Mouse (Mus musculus) heart, embryonic 11.5 days (tissue): ENCODE data around the gene Psmg1. TPM values are rescaled to one million over a fixed set of nuclear protein-coding genes. Genes with fewer than 3 reads are reported as not detected.
A peak's percentile ranks its signal among the peaks of the same experiment; 100 is the strongest.

Experiments used
- ATAC-seq: fragments of 200-750 bp; cut with Nextera tagmentation; replicated peaks from 2 replicates; pipeline ENCODE4 v1.8.0; 2017; ENCODE audit warnings: moderate library complexity; ENCODE audit not compliant: insufficient number of reproducible peaks, low FRiP score, low TSS enrichment
- H3K27ac ChIP-seq: fragments of 300-500 bp; sonication (generic); 2 replicates; pipeline ENCODE4 v1.5.1; 2014; ENCODE audit warnings: mild to moderate bottlenecking, low read depth, low read length
- H3K27me3 ChIP-seq: fragments of 300-500 bp; sonication (generic); 2 replicates; pipeline ENCODE4 v1.6.1; 2014; ENCODE audit warnings: mild to moderate bottlenecking, low read length, mixed read lengths; ENCODE audit not compliant: control insufficient read depth, insufficient read depth
- H3K36me3 ChIP-seq: fragments of 300-500 bp; sonication (generic); 2 replicates; pipeline ENCODE4 v1.6.1; 2014; ENCODE audit warnings: mild to moderate bottlenecking, low read length, moderate library complexity, mixed read lengths; ENCODE audit not compliant: control insufficient read depth, insufficient read depth
- H3K4me1 ChIP-seq: fragments of 300-500 bp; sonication (generic); 2 replicates; pipeline ENCODE4 v1.6.1; 2014; ENCODE audit warnings: low read length; ENCODE audit not compliant: control insufficient read depth, insufficient read depth
- H3K4me2 ChIP-seq: fragments of 300-500 bp; sonication (generic); 2 replicates; pipeline ENCODE4 v1.6.1; 2014; ENCODE audit warnings: mild to moderate bottlenecking, moderate library complexity
- H3K4me3 ChIP-seq: fragments of 300-500 bp; sonication (generic); 2 replicates; pipeline ENCODE4 v1.5.1; 2014; ENCODE audit warnings: low read depth, low read length
- H3K9ac ChIP-seq: fragments of 300-500 bp; sonication (generic); 2 replicates; pipeline ENCODE4 v1.6.1; 2014; ENCODE audit warnings: mild to moderate bottlenecking, low read depth, low read length, moderate library complexity
- H3K9me3 ChIP-seq: fragments of 300-500 bp; sonication (generic); replicated peaks from 2 replicates; pipeline ENCODE4 v1.6.1; 2016; ENCODE audit warnings: low read length; ENCODE audit not compliant: control insufficient read depth
- WGBS: fragments of 180-500 bp; shearing (Covaris S2); extraction: QIAGEN DNeasy Blood & Tissue Kit; methylation state at CpG from one replicate; pipeline ENCODE4 v1.1.7; 2014; ENCODE audit not compliant: insufficient replicate concordance; 5-methylcytosine and 5-hydroxymethylcytosine counted together
- polyA plus RNA-seq: library from polyadenylated mRNA; unstranded; fragments of >200 nt; fragmentation: Nextera tagmentation; extraction: Ambion mirVana; gene quantifications from 2 replicates; pipeline ENCODE4 v1.2.1, GENCODE M21; 2014

Gene Psmg1
- 76.5 and 83.1 TPM in 2 replicates for polyA plus RNA-seq

GRCm38 (mm10) chr16:95990462-95991121 lies at the start of gene Psmg1:
Psmg1 (minus strand) TSS chr16:95990960.
- peak within 1 kb of the TSS; percentile 81 for H3K9ac ChIP-seq
- peaks cover 8% of the 10 kb centered on the region for H3K4me1 ChIP-seq
- peak within 1 kb of the TSS; percentile 75 for H3K27ac ChIP-seq
- peaks cover 10% of the 10 kb centered on the region; the same call in 1 of the 2 replicates for H3K36me3 ChIP-seq
- H3K4me3 ChIP-seq, result peak within 1 kb of the TSS; percentile 77
- H3K9me3 ChIP-seq, result no peaks in the 10 kb centered on the region
- no peaks in the 10 kb centered on the region for H3K27me3 ChIP-seq
- under 1% methylated on average over 62 of the region's 62 CpGs for WGBS
- peak within 1 kb of the TSS; percentile 77 for H3K4me2 ChIP-seq
- ATAC-seq, result peak; percentile 91

- no peak for ATAC-seq
Measured at GRCm38 (mm10) chr16:96039538-96039937, 48.8 kb upstream of the Psmg1 start.

DNA sequence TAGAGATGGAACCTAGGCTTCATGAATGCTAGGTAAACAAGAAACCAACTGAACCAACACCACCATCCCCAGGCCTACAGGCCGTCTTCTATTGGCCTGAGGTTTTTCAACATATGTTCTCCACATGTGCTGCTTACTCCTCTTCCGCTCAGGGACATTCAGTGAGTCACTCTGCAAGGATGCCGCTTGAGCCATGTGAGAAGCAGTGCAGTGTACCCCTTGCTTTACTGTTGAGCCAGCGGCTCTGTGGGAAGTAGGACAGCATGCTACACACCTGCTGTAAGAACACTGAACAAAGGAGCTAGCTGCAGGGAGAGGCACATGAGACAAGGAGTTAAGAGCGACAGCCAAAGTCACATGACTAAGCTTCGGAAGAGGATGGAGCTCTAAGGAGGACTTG lies 43.7 kb upstream of the Psmg1 start:
- H3K36me3 ChIP-seq, result peaks cover 56% of the 10 kb centered on the region
- H3K27me3 ChIP-seq, result no peaks in the 10 kb centered on the region
- no peak overlapping the region for H3K4me2 ChIP-seq
- H3K9ac ChIP-seq, result no peak overlapping the region
- WGBS, result 88% methylated on average over 6 of the region's 6 CpGs
- ATAC-seq, result no peak
- no peaks in the 10 kb centered on the region for H3K9me3 ChIP-seq
- no peak overlapping the region for H3K4me3 ChIP-seq
- no peaks in the 10 kb centered on the region for H3K4me1 ChIP-seq
- H3K27ac ChIP-seq, result no peak overlapping the region

More at GRCm38 (mm10) chr16:96039538-96039937, 48.8 kb upstream of the Psmg1 start:
- Histone ChIP-seq H3K4me3 (no peak overlapping the region), H3K9me3 (no peaks in the 10 kb centered on the region), H3K4me1 (no peaks in the 10 kb centered on the region), H3K9ac (no peak overlapping the region), H3K4me2 (no peak overlapping the region), H3K27ac (no peak overlapping the region), H3K27me3 (no peaks in the 10 kb centered on the region), H3K36me3 (peaks cover 57% of the 10 kb centered on the region)
- 81% methylated on average over 6 of the region's 6 CpGs for WGBS

- WGBS, result 55% methylated on average over 13 of the region's 13 CpGs
- H3K27me3 ChIP-seq, result no peaks in the 10 kb centered on the region
- H3K4me1 ChIP-seq, result no peaks in the 10 kb centered on the region
- H3K9me3 ChIP-seq, result no peaks in the 10 kb centered on the region
- no peak overlapping the region for H3K4me2 ChIP-seq
- H3K27ac ChIP-seq, result no peak overlapping the region
- no peak overlapping the region for H3K4me3 ChIP-seq
- H3K9ac ChIP-seq, result no peak overlapping the region
- ATAC-seq, result no peak
- peaks cover 52% of the 10 kb centered on the region for H3K36me3 ChIP-seq
Measured at GRCm38 (mm10) chr16:96032368-96033043, 41.7 kb upstream of the Psmg1 start.

DNA sequence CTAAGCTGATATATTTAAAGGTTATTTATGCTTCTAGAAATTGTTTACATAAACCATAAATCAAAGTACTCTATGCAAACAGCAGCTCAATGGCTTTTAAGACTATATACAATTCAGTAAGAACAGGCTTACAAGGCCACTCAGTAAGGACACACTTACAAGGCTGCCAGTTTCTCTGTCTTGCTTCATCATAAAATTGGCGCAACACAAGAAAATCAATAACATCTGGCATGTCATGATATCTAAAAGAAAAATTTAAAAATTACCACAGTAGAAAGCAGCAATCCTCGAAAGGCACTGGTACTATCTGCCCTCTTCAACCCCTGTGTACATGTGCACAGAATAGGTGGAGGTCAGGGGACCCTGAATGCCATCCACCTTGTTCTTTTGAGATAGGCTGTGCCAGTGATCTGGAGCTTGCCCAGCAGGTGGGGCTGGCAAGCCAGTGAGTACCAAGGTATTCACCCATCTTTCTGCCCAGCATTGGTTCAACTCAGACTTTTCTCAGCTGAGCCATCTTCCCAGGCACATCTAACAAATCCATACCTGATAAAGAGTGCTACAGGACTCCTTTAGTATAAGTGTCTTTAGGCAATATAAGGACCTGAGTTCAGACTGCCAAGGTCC lies 39.8 kb upstream of the Psmg1 start:
- ATAC-seq, result no peak
- Histone ChIP-seq H3K9me3 (no peaks in the 10 kb centered on the region), H3K4me2 (no peak overlapping the region), H3K9ac (no peak overlapping the region), H3K4me1 (no peaks in the 10 kb centered on the region), H3K4me3 (no peak overlapping the region), H3K27me3 (no peaks in the 10 kb centered on the region), H3K27ac (no peak overlapping the region), H3K36me3 (peaks cover 51% of the 10 kb centered on the region)
- 90% methylated on average over 2 of the region's 2 CpGs for WGBS

GRCm38 (mm10) chr16:96026256-96026655 lies 35.5 kb upstream of the Psmg1 start:
- Histone ChIP-seq H3K9ac (no peak overlapping the region), H3K4me3 (no peak overlapping the region), H3K4me2 (no peak overlapping the region), H3K27ac (no peak overlapping the region), H3K36me3 (peaks cover 33% of the 10 kb centered on the region), H3K4me1 (no peaks in the 10 kb centered on the region), H3K9me3 (no peaks in the 10 kb centered on the region), H3K27me3 (no peaks in the 10 kb centered on the region)
- no peak for ATAC-seq
- 84% methylated on average over 5 of the region's 5 CpGs for WGBS

DNA sequence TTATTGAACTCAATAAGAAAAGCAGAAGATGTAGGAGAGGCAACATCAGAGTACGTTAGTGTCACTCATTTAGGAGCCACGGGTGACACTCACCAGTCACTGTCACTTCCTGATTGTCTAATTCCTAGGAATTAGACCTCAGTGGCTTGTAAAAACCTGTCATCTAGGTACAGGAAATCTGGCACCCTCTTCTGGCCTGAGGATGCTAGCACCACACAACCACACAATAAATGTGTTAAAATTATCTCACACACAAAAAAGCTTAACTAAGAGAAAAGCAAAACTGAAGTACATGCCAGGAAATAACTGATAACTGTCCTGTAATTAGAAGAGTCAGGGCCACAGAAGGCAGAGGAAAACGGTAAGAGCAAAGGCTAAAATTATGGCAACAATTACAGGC lies 34.5 kb upstream of the Psmg1 start:
- no peak for ATAC-seq
- H3K27me3 ChIP-seq, result no peaks in the 10 kb centered on the region
- H3K9ac ChIP-seq, result no peak overlapping the region
- H3K9me3 ChIP-seq, result no peaks in the 10 kb centered on the region
- H3K4me1 ChIP-seq, result no peaks in the 10 kb centered on the region
- H3K4me2 ChIP-seq, result no peak overlapping the region
- WGBS, result 87% methylated on average over 3 of the region's 3 CpGs
- no peak overlapping the region for H3K27ac ChIP-seq
- H3K4me3 ChIP-seq, result no peak overlapping the region
- peaks cover 31% of the 10 kb centered on the region for H3K36me3 ChIP-seq

DNA sequence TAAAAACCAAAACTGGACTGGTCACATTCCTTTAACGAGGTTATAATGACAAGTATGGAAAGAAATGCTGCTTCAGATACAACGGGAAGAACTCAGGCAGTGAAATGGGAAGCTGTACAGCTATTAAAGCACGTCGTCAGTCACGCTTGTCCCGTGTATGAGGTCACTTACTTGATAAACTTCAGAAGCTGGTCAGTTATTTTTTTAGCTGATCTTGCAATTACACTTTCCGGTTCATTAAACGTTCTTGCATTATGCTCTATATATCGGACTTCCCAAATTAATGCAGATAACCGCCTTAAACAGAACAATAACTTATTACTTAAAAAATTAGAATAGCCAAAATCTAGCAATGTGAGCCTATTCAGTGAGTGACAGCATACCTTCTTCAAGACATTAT lies 30.3 kb upstream of the Psmg1 start:
- no peak for ATAC-seq
- 88% methylated on average over 10 of the region's 10 CpGs for WGBS

More for the DNA sequence above, 30.3 kb upstream of the Psmg1 start:
- Histone ChIP-seq H3K27ac (no peak overlapping the region), H3K4me1 (no peaks in the 10 kb centered on the region), H3K27me3 (no peaks in the 10 kb centered on the region), H3K9me3 (no peaks in the 10 kb centered on the region), H3K4me2 (no peak overlapping the region), H3K4me3 (no peak overlapping the region), H3K36me3 (peaks cover 37% of the 10 kb centered on the region), H3K9ac (no peak overlapping the region)
